Mouse (Mus musculus): ENCODE results near the gene Prdm16.

The Prdm16 gene

GRCm38 (mm10) chr4:154416728-154417127 lies 219.9 kb downstream of the Prdm16 start:
- DNase-seq = no peak

- no peak for DNase-seq
Measured at GRCm38 (mm10) chr4:154414885-154415284, 221.8 kb downstream of the Prdm16 start.

- DNase-seq = no peak
Measured at GRCm38 (mm10) chr4:154410559-154410958, 226.1 kb downstream of the Prdm16 start.

- no peak for DNase-seq
Measured at GRCm38 (mm10) chr4:154409841-154410240, 226.8 kb downstream of the Prdm16 start.

- DNase-seq = no peak
Measured at GRCm38 (mm10) chr4:154409237-154409721, 227.4 kb downstream of the Prdm16 start.

- no peak for DNase-seq
Measured at GRCm38 (mm10) chr4:154402948-154403347, 233.7 kb downstream of the Prdm16 start.

DNA sequence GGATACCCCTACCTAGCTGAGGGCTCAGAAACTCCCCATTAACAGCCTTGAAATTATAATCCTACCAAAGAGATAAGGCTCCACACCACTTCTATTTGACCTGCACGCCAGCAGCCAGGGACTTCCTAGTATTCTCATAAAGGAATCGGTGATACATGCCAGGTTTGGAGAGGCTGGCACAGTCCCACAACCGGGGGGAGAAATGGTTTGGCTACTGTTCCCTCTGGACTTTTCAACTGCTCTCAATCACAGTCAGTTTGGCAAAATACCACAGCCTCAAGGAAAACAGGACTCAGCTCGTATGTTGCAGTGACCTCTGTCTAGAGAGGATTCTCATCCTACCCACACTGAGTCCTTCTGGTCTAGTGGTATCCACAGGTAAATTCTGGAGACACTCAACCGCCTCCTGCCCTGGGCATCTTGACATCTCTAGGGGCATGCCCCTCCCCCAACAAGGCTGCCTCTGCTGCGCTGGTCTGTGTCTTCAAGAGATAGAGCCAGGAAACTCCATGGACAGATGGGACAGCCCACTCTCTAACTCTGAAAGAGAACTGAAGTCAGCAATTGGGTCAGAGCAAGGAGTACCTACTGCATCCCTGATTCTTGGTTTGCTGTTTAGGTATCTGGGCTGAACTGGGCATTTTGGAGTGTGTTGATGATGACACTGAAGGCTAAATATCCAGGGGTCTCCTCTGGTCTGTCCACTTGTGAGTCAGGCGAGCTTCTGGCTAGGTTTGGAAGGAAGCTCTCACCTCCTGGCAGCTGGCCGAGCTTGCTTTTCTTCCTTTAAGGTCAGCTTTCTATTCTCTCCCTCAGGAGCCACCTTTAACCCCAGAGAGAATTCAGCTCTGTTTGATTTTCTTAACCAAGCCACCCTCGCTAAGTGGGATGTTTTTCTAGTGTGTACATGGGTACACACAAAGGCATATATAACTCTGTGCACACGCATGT lies 234.4 kb downstream of the Prdm16 start:
- DNase-seq = peak; percentile 53 to 55

DNA sequence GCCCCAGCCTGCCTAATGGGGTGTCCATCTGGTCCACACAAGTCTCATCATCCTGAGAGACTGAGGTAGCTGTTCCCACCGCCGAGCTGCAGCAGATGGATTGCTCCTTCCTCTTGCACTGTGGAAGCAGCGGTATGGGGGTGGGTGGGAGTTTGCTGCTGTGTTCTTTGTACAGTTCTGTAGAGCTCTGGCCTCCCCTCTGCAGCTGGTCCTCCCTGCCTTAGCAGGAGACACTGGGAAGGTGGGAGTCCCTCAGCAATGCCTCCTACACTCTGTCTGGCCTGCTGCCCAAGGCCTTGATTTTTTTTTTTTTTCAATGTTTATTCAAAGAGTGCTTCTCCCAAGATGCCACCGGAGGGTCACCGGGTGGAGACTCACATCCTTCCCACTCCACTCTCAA lies 235.3 kb downstream of the Prdm16 start:
- DNase-seq = no peak

GRCm38 (mm10) chr4:154400256-154401171 lies 236.2 kb downstream of the Prdm16 start:
- DNase-seq = no peak

DNA sequence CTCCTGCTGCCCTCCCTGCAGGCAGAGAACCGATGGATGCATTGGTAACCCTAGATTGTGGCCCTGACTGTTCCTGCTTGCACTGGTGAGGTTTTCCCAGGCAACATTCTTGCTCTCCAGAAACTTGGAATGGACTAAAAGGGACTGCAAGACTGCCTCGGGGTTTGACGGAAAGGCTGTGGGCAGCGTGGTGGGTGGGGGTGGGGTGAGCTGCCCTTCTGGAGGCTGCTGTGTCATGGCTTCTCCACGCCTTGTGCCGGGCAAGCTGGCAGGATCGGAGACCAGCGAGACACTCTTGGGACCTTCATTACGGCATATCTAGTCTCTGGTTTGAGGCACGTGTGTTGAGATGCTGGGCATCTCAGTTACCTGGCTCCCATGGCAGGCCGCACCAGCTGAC lies 237.0 kb downstream of the Prdm16 start:
- no peak for DNase-seq

DNA sequence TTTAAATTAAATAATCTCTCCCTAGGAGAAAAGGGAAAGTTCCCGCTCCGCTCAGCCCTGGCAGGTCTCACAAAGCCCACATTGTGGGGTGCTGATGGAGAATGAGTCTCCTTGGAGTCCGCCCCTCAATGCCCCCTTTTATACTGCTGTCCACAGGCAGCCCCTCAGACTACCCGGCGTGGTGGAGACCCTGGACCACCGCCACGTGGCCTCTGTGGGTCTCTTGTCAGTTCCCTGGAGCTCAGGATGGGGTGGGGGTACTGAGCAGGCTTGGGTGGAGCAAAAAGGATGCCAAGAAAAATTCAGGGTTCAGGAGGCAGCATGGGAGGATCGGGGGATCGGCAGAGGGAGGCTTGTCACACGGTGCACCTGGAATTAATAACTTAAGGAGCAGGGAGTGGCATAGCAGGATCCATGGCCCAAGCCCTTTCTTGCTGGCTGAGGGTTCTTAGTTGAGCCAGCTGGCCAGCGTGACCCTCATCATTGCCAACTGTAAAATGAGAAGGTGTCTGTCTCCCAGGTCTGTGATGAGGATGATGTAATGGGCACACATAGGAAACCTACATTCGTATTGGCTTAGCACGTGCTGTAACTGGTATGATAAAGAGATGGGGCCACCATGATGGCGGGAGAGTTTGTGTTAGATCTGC lies 239.9 kb downstream of the Prdm16 start:
- DNase-seq = no peak

DNA sequence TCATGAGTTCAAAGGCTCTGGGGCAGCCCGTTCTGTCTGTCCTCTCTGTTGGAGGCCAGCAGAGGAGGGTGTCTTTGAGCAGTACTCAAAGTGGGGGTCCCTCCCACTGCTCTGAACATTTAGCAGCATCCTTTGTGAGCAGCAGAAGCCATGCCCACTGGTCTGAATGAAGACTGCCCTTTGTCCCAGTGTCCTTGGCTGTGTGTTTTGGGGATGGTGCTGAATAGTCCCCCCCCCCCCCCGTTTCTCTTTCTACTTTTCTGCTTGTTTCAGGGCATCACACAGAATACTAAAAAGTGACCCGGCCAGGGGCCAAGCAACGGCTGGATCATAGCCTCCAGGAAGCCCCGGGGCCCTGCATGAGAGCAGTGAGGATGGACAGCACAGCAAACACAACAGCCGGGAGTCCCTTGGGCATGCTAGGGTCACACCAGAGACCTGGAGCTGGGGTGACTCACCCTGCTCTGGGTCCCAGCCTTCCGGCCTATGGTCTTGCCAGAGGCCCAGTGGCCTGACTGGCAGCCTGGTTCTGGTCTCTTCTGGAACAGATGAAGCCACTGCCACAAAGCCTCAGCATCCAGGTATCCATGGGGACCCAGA lies 242.4 kb downstream of the Prdm16 start:
- DNase-seq = no peak

DNA sequence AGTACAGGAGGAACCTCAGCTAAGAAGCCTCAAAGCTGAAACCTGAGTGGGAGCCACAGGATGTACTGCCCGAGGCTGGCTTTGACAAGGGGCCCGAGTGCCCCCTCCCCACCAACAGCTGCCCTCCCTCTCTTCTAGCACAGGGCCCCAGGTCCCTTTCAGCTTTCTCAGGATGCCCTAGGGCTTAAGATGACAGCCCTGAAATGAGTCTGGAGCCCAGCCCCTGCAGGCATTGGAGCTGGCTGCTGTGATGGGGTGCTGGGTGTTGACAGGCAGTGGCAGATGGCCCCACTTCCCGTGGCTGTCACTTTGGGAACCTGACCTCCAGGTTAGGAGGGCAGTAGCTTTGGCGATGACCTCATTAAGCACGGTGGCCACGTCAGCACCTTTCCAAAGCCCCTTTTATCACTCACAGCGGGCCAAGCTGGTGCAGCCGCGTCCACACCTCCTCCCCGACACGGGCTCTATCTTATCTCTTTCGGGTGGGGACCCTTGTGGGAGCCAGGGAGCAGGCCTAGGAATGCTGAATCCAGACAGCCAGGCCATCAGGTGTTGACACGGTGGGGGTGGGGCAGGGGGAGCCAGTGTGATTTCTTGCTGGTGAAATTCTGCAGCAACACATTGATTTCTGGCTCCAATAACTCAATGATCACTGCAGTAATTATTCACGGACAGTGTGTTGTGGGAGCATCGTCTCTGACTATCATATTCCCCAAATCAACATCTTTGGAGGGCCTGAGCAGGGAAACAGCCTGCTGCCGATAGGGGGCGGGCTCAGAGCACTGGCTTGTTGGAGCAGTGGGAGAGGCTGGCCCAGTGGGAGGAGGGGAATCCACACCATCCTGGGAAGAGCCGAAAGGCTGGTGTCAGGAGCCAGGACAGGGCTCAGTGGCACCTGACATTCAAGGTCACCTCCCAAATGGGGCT lies 243.2 kb downstream of the Prdm16 start:
- DNase-seq = peak; percentile 43 to 73

DNA sequence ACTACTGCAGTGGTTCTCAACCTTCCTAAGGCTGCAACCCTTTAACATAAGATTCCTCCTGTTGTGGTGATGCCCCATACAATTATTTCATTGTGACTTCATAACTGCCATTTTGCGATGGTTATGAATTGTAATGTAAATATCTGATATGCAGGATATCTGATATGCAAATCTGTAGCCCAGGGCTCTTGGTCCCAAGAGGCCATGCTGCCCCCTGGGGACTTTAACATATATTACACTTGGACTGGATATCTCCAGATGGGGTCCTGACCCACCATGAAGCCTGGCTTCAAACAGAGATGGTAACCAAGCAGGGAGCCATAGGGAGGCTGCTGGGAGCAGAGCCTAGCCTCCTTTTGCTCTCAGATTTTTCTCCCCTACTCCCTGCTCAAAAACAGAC lies 244.0 kb downstream of the Prdm16 start:
- no peak for DNase-seq

GRCm38 (mm10) chr4:154390333-154391080 lies 246.2 kb downstream of the Prdm16 start:
- no peak for DNase-seq

GRCm38 (mm10) chr4:154389641-154390040 lies 247.0 kb downstream of the Prdm16 start:
- no peak for DNase-seq

DNA sequence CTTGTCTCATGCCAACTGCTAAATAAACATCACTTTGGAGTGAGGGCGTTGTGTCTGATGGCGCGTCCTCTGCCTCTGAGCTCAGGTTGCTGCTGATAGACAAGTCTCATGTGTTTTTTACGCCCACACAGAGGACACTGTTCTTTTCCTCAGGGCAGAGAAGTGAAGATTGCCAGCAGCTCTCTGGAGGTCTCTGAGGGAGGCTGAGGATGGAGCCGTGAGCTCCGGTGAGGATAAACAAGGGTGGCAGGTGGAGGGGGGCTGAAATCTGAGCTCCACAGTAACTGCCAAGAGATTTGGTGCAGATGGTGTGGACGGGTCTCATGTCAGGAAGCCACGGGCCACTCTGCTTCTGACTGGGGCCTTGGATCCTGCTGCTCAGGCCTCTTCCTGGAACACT lies 249.9 kb downstream of the Prdm16 start:
- no peak for DNase-seq

DNA sequence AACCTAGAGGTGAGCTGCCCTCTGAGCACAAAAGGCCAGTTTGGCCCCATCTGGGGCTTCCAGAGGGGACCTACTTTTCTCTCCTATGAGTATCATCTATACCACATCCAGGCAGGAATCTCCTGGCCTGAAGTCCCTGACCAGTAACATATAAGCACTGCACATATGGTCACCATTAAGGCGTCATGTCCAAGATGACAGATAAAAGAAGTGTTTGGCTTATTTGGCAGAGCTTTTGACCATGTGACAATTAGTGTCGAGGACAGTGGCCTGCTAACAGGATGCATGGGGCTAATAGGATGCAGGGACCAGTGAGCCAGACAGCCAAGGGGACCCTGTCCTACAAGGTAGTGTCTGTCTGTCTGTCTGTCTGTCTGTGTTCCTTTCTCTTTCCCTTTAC lies 250.8 kb downstream of the Prdm16 start:
- no peak for DNase-seq

- no peak for DNase-seq
Measured at GRCm38 (mm10) chr4:154385208-154385607, 251.5 kb downstream of the Prdm16 start.

- no peak for DNase-seq
Measured at GRCm38 (mm10) chr4:154378876-154379275, 257.8 kb downstream of the Prdm16 start.
